Mouse (Mus musculus) stomach, embryonic 14.5 days (tissue): ENCODE results near the gene Zfp141. TPM values are rescaled to one million over a fixed set of nuclear protein-coding genes. Genes with fewer than 3 reads are reported as not detected.
A peak's percentile ranks its signal among the peaks of the same experiment; 100 is the strongest.
"Not testable (repeated sequence)": the region's sequence is repeated elsewhere in the genome, so short reads cannot be mapped to it uniquely, and the experiment has no call there.

ENCODE experiments used
- ATAC-seq: fragments of 200-750 bp; cut with Nextera tagmentation; 2 replicates; pipeline ENCODE4 v1.8.0; 2017; ENCODE audit warnings: low read depth, moderate TSS enrichment; ENCODE audit not compliant: insufficient number of reproducible peaks, insufficient read depth, low FRiP score
- H3K27ac ChIP-seq: fragments of 300-500 bp; sonication (generic); 2 replicates; pipeline ENCODE4 v1.5.1; 2014; ENCODE audit warnings: mild to moderate bottlenecking, low read length, moderate library complexity, mixed read lengths
- H3K27me3 ChIP-seq: fragments of 300-500 bp; sonication (generic); 2 replicates; pipeline ENCODE4 v1.6.1; 2014; ENCODE audit warnings: low read length, control low read depth, mixed read lengths; ENCODE audit not compliant: control insufficient read depth, insufficient read depth
- H3K36me3 ChIP-seq: fragments of 300-500 bp; sonication (generic); 2 replicates; pipeline ENCODE4 v1.6.1; 2014; ENCODE audit warnings: mild to moderate bottlenecking, control low read depth, low read length, moderate library complexity, mixed read lengths; ENCODE audit not compliant: control insufficient read depth, insufficient read depth
- H3K4me1 ChIP-seq: fragments of 300-500 bp; sonication (generic); 2 replicates; pipeline ENCODE4 v1.6.1; 2014; ENCODE audit warnings: low read length, control low read depth, mixed read lengths; ENCODE audit not compliant: control insufficient read depth, insufficient read depth
- H3K4me2 ChIP-seq: fragments of 300-500 bp; sonication (generic); replicated peaks from 2 replicates; pipeline ENCODE4 v1.6.1; 2014; ENCODE audit warnings: low read depth, low read length, control low read depth
- H3K4me3 ChIP-seq: fragments of 300-500 bp; sonication (generic); 2 replicates; pipeline ENCODE4 v1.5.1; 2014; ENCODE audit warnings: low read depth, low read length, control low read depth
- H3K9ac ChIP-seq: fragments of 300-500 bp; sonication (generic); replicated peaks from 2 replicates; pipeline ENCODE4 v1.6.1; 2014; ENCODE audit warnings: low read depth, mild to moderate bottlenecking, control low read depth, low read length, moderate library complexity, mixed read lengths
- H3K9me3 ChIP-seq: fragments of 300-500 bp; sonication (generic); 2 replicates; pipeline ENCODE4 v1.6.1; 2016; ENCODE audit warnings: low read depth, low read length, control low read depth; ENCODE audit not compliant: control insufficient read depth
- WGBS: fragments of 180-500 bp; shearing (Covaris S2); extraction: QIAGEN DNeasy Blood & Tissue Kit; methylation state at CpG from one replicate; pipeline ENCODE4 v1.1.7; 2014; 5-methylcytosine and 5-hydroxymethylcytosine counted together
- polyA plus RNA-seq: library from polyadenylated mRNA; unstranded; fragments of >200 nt; fragmentation: Nextera tagmentation; extraction: Ambion mirVana; gene quantifications from 2 replicates; pipeline ENCODE4 v1.2.1, GENCODE M21; 2014

Zfp141 gene
- 11.9 and 15.6 TPM in 2 replicates for polyA plus RNA-seq

DNA sequence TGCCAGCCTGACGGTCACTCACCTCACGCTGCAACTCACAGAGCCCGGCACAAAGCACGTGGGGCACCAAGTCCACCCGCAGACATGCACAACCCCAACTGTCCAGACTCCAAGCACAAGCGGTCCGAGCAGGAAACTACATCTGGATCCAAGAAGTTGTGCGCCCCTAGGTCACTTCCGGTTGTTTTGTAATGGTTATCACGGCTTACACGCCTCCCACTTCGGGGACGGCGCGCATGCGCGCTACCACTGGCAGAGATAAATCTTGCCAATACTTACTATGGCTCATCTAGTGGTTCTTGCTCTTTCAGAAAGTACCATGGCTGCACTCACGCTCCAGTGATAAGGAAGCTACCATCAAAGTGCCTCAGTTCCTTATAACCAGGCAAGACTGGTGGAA lies at the start of gene Zfp141:
Gene Zfp141, minus strand, starts transcription at position 153 of the 400 bp plus-strand sequence.
- 2% methylated on average over 18 of the region's 18 CpGs for WGBS
- H3K36me3 ChIP-seq, H3K4me1 ChIP-seq, H3K27me3 ChIP-seq, H3K9me3 ChIP-seq: not testable (repeated sequence)
- peak within 1 kb of the TSS; percentile 64 for H3K4me2 ChIP-seq
- H3K9ac ChIP-seq = peak within 1 kb of the TSS; percentile 52
- H3K27ac ChIP-seq = peak within 1 kb of the TSS; percentile 39; the same call in 1 of the 2 replicates
- ATAC-seq = peak; percentile 95
- H3K4me3 ChIP-seq = peak within 1 kb of the TSS; percentile 58

DNA sequence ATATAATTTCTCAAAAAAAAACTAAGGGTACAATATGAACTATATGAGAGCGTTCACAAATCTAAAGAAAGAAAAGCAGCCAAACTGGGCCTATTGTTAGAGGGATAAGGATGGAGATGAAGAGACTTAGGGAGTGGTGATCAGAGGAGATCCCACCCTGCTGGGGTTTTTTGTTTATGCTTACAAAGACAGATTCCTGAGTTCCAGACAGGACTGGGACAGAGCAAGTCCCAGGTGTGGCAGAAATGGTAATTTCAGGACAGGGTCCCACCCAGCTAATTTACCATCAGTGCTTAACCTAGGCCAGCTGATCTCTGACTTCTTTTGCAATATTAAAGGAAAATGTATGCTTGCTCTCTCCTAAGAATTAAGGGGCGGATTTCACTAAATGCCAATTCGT lies 46.2 kb upstream of the Zfp141 start:
- no peak overlapping the region for H3K27ac ChIP-seq
- no peak for ATAC-seq
- H3K4me3 ChIP-seq = no peak overlapping the region
- no peaks in the 10 kb centered on the region for H3K4me1 ChIP-seq
- no peaks in the 10 kb centered on the region for H3K9me3 ChIP-seq
- 79% methylated on average over 3 of the region's 3 CpGs for WGBS
- H3K36me3 ChIP-seq = no peaks in the 10 kb centered on the region
- H3K27me3 ChIP-seq = no peaks in the 10 kb centered on the region
- H3K9ac ChIP-seq = no peak overlapping the region
- H3K4me2 ChIP-seq = no peak overlapping the region

GRCm38 (mm10) chr7:42505186-42505585 lies 354 bp downstream of the Zfp141 start:
- under 1% methylated on average over 20 of the region's 20 CpGs for WGBS
- H3K4me3 ChIP-seq = peak overlapping the region; percentile 58
- H3K9ac ChIP-seq = peak overlapping the region; percentile 52
- peak overlapping the region; percentile 64 for H3K4me2 ChIP-seq
- no peaks in the 10 kb centered on the region for H3K9me3 ChIP-seq
- peak; percentile 66; the same call in 1 of the 2 replicates for ATAC-seq
- no peaks in the 10 kb centered on the region for H3K27me3 ChIP-seq
- H3K27ac ChIP-seq = peak overlapping the region; percentile 39; the same call in 1 of the 2 replicates
- H3K4me1 ChIP-seq = no peaks in the 10 kb centered on the region
- H3K36me3 ChIP-seq = no peaks in the 10 kb centered on the region

GRCm38 (mm10) chr7:42498248-42498647 lies 7.3 kb downstream of the Zfp141 start:
- Histone ChIP-seq H3K9ac (no peak overlapping the region), H3K4me2 (no peak overlapping the region), H3K27ac (no peak overlapping the region), H3K4me3 (no peak overlapping the region), H3K4me1 (no peaks in the 10 kb centered on the region), H3K27me3 (no peaks in the 10 kb centered on the region), H3K36me3 (no peaks in the 10 kb centered on the region), H3K9me3 (peaks cover 4% of the 10 kb centered on the region; the same call in 1 of the 2 replicates)
- ATAC-seq = no peak
- 95% methylated on average over 5 of the region's 5 CpGs for WGBS

GRCm38 (mm10) chr7:42497356-42497755 lies 8.2 kb downstream of the Zfp141 start:
- H3K9me3 ChIP-seq = peaks cover 4% of the 10 kb centered on the region; the same call in 1 of the 2 replicates
- no peaks in the 10 kb centered on the region for H3K27me3 ChIP-seq
- H3K4me1 ChIP-seq = no peaks in the 10 kb centered on the region
- H3K4me3 ChIP-seq = no peak overlapping the region
- ATAC-seq = no peak
- H3K4me2 ChIP-seq = no peak overlapping the region
- no peak overlapping the region for H3K27ac ChIP-seq
- H3K9ac ChIP-seq = no peak overlapping the region
- no peaks in the 10 kb centered on the region for H3K36me3 ChIP-seq
- WGBS = 90% methylated on average over 9 of the region's 9 CpGs

- no peaks in the 10 kb centered on the region for H3K36me3 ChIP-seq
- no peak for ATAC-seq
- WGBS = 94% methylated on average over 1 of the region's 1 CpGs
Measured at GRCm38 (mm10) chr7:42496202-42496601, 9.3 kb downstream of the Zfp141 start.

DNA sequence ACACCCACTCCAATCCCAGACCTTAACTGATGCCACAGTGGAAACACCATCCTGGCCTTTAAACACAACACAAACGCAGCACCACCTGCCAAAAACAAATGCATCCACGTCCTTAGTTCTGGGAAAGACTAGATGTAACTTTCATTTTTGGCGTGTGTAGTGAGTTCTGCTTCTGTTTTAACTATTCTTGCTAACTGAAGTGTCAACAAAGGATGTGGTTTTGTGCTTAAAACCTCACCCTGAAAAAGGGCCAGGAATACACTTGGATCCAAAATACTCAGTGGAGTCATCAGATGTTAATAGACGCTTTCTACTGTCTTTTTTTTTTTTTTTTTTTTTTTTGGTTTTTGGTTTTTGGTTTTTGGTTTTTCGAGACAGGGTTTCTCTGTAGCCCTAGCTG lies 14.7 kb downstream of the Zfp141 start:
- no peaks in the 10 kb centered on the region for H3K4me1 ChIP-seq
- peaks cover 3% of the 10 kb centered on the region; the same call in 1 of the 2 replicates for H3K36me3 ChIP-seq
- no peak overlapping the region for H3K4me2 ChIP-seq
- H3K4me3 ChIP-seq = no peak overlapping the region
- no peak overlapping the region for H3K9ac ChIP-seq
- no peaks in the 10 kb centered on the region for H3K27me3 ChIP-seq
- 91% methylated on average over 5 of the region's 5 CpGs for WGBS
- H3K27ac ChIP-seq = no peak overlapping the region
- ATAC-seq = no peak
- H3K9me3 ChIP-seq = peaks cover 4% of the 10 kb centered on the region; the same call in 1 of the 2 replicates

More at GRCm38 (mm10) chr7:42496202-42496601, 9.3 kb downstream of the Zfp141 start:
- no peak overlapping the region for H3K27ac ChIP-seq
- H3K4me1 ChIP-seq = no peaks in the 10 kb centered on the region
- H3K27me3 ChIP-seq = no peaks in the 10 kb centered on the region
- no peak overlapping the region for H3K4me2 ChIP-seq
- H3K4me3 ChIP-seq = no peak overlapping the region
- H3K9ac ChIP-seq = no peak overlapping the region
- H3K9me3 ChIP-seq = peaks cover 4% of the 10 kb centered on the region; the same call in 1 of the 2 replicates

GRCm38 (mm10) chr7:42490358-42490757 lies 15.2 kb downstream of the Zfp141 start:
- WGBS = 97% methylated on average over 4 of the region's 4 CpGs
- H3K27ac ChIP-seq = no peak overlapping the region
- H3K9ac ChIP-seq = no peak overlapping the region
- no peaks in the 10 kb centered on the region for H3K4me1 ChIP-seq
- peaks cover 4% of the 10 kb centered on the region; the same call in 1 of the 2 replicates for H3K9me3 ChIP-seq
- no peak overlapping the region for H3K4me3 ChIP-seq
- H3K36me3 ChIP-seq = peaks cover 3% of the 10 kb centered on the region; the same call in 1 of the 2 replicates
- no peak overlapping the region for H3K4me2 ChIP-seq
- no peaks in the 10 kb centered on the region for H3K27me3 ChIP-seq
- no peak for ATAC-seq

- 62% methylated on average over 4 of the region's 4 CpGs for WGBS
- Histone ChIP-seq H3K27ac (no peak overlapping the region), H3K27me3 (no peaks in the 10 kb centered on the region), H3K4me2 (no peak overlapping the region), H3K36me3 (no peaks in the 10 kb centered on the region), H3K9ac (no peak overlapping the region), H3K4me1 (no peaks in the 10 kb centered on the region), H3K9me3 (no peaks in the 10 kb centered on the region), H3K4me3 (no peak overlapping the region)
- ATAC-seq = no peak
Measured at GRCm38 (mm10) chr7:42454640-42455039, 50.9 kb downstream of the Zfp141 start.
